Mouse (Mus musculus) thymus, postnatal 10 days (tissue): ENCODE results near the gene Actl6b.
A peak's percentile ranks its signal among the peaks of the same experiment; 100 is the strongest.

Source experiments
- DNase-seq, 2 experiments: peaks; one replicate each; pipeline ENCODE4 v3.0.0; 2021; ENCODE audit warnings: low spot score in 2 of 2

The Actl6b gene

GRCm38 (mm10) chr5:137562965-137563364 lies 9.6 kb downstream of the Actl6b start:
- DNase-seq: no peak

- no peak for DNase-seq
These were observed 12.4 kb downstream of the Actl6b start for GRCm38 (mm10) chr5:137565744-137566143.

GRCm38 (mm10) chr5:137566416-137566815 lies 13.1 kb downstream of the Actl6b start:
- DNase-seq: no peak

GRCm38 (mm10) chr5:137568223-137568798 lies 15.0 kb downstream of the Actl6b start:
- DNase-seq: no peak

GRCm38 (mm10) chr5:137569031-137569430 lies 15.7 kb downstream of the Actl6b start:
- no peak for DNase-seq

- DNase-seq: peak in 1 of 2 experiments; percentile 37
These were observed 16.3 kb downstream of the Actl6b start, which contains the start of gene Tfr2 for GRCm38 (mm10) chr5:137569665-137570064. Gene Tfr2, plus strand, starts transcription at chr5:137569840.

GRCm38 (mm10) chr5:137570181-137570580 lies 16.9 kb downstream of the Actl6b start:
- DNase-seq: no peak

- DNase-seq: no peak
These were observed 17.6 kb downstream of the Actl6b start for GRCm38 (mm10) chr5:137570691-137571586.

GRCm38 (mm10) chr5:137574470-137574901 lies 21.2 kb downstream of the Actl6b start:
- no peak for DNase-seq

GRCm38 (mm10) chr5:137580246-137580645 lies 26.9 kb downstream of the Actl6b start:
- DNase-seq: no peak

GRCm38 (mm10) chr5:137582702-137583101 lies 29.4 kb downstream of the Actl6b start:
- no peak for DNase-seq

- peak; percentile 30 for DNase-seq
These were observed 30.4 kb downstream of the Actl6b start for GRCm38 (mm10) chr5:137583670-137584169.

- DNase-seq: peak; percentile 51 to 78
These were observed 31.7 kb downstream of the Actl6b start for GRCm38 (mm10) chr5:137584976-137585375.

- no peak for DNase-seq
These were observed 37.2 kb downstream of the Actl6b start for GRCm38 (mm10) chr5:137590507-137590906.

- DNase-seq: no peak
These were observed 42.6 kb downstream of the Actl6b start for GRCm38 (mm10) chr5:137595921-137596320.

- DNase-seq: peak in 1 of 2 experiments; percentile 48
These were observed 43.4 kb downstream of the Actl6b start for GRCm38 (mm10) chr5:137596601-137597261.

- DNase-seq: no peak
These were observed 44.3 kb downstream of the Actl6b start for GRCm38 (mm10) chr5:137597625-137598024.

GRCm38 (mm10) chr5:137598100-137598826 lies 44.9 kb downstream of the Actl6b start:
- no peak for DNase-seq

GRCm38 (mm10) chr5:137599600-137599999 lies 46.3 kb downstream of the Actl6b start:
- no peak for DNase-seq

- DNase-seq: no peak
These were observed 46.9 kb downstream of the Actl6b start for GRCm38 (mm10) chr5:137600281-137600618.

GRCm38 (mm10) chr5:137600619-137601364 lies 47.5 kb downstream of the Actl6b start, which contains the start of gene Mospd3:
Gene Mospd3, minus strand, starts transcription at chr5:137601058.
- peak; percentile 96 to 98 for DNase-seq
